Mouse (Mus musculus): ENCODE data around the gene Fgfr2. TPM values are rescaled to one million over a fixed set of nuclear protein-coding genes. Genes with fewer than 3 reads are reported as not detected.

Fgfr2 gene
- total and polyA plus RNA-seq, 3 experiments = 47.1 to 245 (median 178) TPM

DNA sequence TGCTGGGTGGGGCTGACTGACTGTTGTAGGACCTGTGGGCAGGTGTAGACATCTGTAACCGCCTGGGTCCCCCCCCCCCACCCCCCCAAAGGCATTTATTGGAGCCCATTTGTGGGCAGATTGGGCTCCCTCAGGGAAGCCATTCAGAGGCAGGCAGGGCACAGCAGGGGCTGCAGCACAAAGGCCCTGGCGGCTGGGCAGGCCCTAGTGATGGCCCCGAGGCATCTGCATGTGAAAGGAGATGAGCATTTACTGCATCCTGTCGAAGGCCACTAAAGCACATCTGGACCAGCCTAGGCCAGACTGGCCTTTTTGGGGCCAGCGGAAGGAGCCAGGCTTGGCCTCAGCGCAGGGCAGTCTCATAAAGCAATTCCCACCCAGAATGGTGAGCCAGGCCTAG lies 506.8 kb downstream of the Fgfr2 start:
- DNase-seq = no peak

GRCm38 (mm10) chr7:132615346-132615745 lies 507.8 kb downstream of the Fgfr2 start:
- DNase-seq = peak; percentile 65

DNA sequence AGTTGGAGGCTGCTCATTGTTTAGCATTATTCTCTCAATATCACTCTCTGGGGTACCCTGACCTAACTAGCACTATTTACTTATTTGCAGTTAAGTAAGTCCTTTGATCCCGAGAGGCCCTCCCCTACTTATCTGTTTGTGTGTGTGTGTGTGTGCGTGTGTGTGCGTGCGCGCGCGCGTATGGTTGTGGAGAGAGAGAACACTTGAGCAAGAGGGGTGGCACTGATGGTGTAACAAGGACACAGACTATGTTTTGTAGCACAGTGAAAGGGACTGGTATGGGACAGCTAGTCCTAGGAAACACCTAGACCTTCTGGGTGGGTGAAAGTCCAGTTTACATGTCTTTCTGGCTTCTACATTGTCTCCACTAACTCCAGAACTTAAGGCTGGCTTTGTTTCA lies 511.6 kb downstream of the Fgfr2 start:
- no peak for DNase-seq

DNA sequence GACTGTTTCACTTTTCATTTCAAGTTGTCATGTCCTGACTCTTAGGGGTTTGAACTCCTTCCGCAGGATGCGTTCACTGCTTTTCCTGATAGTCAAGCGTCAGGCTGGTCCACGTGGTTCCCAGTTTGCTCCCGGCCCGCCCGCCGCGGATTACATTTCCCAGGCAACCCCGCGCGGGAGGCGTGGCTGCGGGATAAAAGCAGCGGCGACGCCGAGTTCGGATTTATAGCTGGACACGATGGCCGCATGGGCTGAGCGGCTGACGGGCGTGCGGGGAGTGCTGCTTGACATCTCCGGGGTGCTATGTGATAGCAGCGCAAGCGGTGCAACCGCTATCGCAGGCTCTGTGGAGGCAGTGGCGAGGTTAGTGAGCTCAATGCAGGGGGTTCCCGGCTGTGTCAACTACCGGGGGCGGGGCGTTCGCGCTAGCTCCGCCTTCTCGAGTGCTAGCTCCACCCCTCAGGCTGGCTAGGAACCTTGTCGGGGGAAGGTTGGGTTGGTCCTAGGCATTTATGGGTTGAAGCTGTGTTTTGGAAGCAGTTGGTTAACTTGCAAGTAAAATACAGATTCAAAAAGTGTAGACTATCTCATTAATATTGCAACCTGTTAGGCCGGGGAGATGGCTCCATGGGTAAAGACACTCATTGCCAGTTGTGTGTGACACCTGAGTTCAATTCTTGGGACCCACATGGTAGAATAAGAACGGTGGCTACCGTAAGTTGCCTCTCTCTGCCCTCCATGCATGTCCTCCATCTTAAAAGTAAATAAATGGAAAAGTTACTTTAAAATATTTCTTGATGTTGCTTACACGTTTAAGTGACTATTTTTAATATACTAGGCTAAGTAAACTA lies 512.5 kb downstream of the Fgfr2 start, which contains the start of gene Lhpp:
Gene Lhpp, plus strand, starts transcription at position 171 of the 851 bp plus-strand sequence.
- peak; percentile 92 for DNase-seq

DNA sequence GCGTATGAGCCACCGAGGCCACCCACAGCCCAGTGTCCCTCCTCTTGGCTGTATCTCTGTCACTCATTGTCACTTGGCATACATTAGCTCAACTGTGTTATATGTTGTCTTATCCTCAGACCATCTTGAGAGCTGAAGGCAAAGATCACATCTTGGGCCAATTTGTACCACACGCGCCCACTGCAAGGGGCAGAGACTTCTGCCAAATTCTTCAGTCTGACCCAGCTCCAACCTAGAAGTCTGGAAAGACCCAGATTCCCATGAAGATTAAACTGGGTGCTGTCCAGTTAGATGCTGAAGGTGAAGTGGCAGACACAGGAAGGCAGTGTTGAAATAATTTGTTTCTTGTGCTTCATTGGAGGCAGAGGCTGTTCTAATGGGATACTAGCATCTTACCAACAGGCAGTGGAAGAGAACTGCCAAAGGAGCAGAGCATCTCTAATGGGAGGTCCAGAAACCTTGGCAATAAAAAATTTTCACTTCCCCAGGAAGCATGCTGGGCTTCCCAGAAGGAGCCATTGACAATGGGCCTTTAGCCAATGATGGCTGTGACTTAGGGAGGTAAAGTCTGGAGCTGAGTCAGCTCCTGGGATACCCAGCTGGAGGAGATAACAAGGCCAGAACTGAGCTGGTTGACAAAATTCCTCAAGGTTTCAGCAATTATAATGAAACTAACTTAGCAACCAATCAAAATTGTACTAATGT lies 514.7 kb downstream of the Fgfr2 start:
- DNase-seq = no peak

DNA sequence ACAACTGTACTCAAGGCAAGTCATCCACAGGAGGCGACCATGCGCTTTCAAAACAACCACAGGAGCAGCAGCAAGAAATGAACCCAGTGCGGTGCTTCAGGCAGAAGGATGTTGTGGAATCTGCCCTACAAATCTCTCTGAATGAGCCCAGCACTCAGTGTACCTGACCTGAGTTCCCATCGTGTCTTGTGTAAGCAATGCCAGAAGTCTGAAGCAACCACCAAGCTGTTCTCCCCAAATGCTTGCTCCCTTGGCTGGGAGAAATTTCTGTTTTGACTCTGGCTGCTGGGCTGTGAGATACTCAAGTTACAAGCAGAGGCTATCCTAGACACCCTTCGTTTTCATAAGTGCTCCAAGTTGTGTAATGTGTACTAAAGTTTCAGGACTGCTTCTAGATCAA lies 517.5 kb downstream of the Fgfr2 start:
- DNase-seq = no peak

GRCm38 (mm10) chr7:132604720-132605119 lies 518.4 kb downstream of the Fgfr2 start:
- no peak for DNase-seq

GRCm38 (mm10) chr7:132600926-132601325 lies 522.2 kb downstream of the Fgfr2 start:
- no peak for DNase-seq

DNA sequence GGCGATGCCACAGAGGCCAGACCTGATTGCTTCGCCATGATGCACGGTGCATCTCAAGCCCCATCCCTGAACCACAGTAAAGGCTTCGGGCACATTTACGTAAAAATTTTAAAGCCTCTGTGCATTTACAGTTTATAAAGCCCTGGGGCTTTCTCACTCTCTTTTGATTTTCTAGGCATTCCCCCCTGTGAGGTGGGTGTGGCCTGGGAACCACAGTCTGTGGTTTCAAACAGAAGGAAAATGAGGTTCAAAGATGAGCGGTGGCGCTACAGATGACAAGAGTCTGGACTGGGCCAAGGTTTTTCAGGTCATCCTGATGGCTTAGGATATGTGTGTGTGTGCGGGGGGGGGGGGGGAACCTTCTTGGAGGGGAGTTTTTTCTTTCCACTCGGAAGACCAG lies 523.1 kb downstream of the Fgfr2 start:
- no peak for DNase-seq

DNA sequence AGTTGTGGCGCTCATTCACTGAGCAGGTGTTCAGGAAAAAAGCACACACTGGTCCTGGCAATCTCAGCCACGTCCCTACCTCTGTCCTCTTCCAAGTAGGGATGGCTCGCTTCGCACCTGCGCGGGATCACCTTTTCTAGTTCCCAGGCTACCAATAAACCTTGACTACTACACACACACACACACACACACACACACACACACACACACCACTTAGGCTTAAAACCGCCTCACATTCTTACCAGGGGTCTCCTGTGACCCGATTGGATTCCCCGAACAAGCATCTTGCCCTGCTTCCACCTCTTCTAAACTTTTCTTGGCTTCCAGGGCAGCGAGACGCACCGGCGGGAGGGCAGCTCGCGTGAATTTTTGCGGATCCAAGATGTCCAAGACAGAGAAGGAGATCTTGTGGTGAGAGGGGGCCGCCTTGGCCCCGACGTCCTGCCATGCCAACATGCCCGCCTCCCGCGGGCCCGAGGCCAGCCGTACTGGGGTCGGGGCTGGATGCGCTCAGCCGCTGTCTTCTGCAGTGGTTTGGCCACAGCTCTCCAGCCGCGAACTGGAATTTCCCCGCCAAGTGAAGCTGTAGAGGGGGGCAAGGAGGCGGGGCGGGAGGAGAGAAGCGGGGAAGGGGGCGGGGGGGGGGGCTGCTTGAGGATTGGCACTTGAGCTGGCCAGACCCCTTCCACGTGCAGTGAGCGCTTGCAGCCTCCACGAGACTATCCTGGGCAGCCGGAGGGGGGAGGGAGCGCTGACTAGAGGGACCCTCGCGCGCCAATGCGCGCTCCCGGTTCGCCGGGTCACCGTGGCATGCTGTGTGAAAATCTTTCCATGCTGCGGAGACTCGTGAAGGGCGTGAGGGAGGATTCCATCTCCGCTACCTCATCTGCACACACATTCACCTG lies 523.8 kb downstream of the Fgfr2 start, which contains the start of gene Nkx1-2:
Gene Nkx1-2, minus strand, starts transcription at position 567 of the 905 bp plus-strand sequence.
- no peak for DNase-seq

DNA sequence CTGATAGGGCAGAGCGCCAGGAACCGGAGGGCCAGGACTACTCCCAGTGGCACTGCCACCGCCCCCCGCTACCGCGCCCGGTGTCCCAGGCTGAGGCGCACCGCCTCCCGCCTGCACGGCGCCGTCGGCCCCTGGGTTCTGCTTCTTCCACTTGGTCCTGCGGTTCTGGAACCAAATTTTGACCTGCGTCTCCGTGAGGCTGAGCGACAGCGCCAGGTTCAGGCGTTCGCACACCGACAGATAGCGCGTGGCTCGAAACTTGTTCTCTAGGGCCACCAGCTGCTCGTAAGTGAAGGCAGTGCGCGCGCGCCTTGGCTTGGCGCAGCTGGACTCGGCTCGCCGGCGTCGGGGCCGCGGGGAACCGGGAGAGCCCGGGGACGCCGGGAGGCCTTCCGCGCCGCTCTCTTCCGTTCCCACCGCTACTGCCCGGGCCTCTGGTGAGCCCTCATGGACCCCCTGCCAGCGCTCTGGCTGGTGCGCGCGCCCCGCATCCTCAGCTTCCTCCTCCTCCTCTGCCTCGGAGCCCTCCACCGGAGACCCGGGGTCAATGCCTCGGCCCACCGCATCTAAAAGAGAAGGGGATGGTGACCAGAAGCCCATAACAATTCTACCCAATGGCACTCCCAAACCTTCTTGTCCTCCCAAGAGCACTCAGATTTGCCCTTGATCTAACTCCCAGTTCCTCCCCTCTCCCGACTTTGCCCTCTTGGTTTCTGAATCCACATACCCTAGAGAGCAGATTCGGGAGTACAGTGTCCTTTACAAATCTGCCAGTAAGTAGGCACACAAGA lies 525.7 kb downstream of the Fgfr2 start:
- peak; percentile 50 for DNase-seq

DNA sequence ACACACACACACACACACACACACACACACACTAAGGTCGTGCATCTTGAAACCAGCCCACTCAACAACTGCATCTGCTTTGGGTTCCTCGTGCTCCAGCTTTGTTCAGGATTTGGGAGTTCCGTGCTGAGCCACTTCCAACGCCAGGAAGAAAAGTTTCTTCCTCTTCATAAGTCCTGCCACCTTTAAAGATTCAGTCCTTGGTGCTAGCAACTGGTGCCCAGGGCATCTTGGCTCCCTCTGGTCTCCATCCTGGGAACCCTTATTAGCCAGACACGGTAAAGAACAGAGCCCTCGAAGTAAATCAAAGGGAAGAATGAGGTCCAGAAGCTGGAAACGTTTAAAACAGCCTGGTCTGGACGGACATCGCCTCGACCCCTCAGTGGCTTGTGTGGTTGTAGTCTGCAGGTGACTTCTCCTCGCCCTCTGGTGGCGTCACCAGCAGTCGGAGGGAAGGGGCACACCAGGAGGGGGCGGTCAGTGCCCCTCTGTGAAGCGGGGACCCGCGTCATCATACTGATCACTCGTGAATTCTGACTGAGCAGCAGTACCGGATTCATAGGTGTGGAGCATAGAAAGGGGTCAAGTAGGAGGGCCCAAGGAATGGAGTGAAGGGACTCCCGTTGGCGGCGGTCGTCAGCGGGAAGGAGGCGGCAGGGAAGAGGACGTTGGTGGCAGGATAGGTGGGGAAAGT lies 526.4 kb downstream of the Fgfr2 start:
- no peak for DNase-seq

DNA sequence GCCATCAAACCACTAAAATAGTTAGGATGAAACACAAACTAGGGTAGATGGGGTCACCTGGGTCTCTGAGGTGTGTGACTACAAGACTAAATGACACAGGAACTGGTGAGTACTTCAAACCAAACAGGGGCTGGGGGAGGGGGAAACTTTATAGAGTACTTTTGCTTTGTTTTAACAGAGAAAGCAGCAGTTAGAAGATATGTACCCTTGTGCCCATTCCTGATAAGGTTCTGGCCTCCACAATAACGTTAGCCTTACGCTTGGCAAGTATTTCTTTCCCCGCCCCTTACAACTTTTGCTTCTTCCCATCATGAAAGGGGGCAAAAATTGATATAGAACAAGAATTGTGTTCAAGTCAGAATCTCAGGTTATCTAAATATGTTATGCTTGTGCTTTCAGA lies 527.4 kb downstream of the Fgfr2 start:
- DNase-seq = no peak

DNA sequence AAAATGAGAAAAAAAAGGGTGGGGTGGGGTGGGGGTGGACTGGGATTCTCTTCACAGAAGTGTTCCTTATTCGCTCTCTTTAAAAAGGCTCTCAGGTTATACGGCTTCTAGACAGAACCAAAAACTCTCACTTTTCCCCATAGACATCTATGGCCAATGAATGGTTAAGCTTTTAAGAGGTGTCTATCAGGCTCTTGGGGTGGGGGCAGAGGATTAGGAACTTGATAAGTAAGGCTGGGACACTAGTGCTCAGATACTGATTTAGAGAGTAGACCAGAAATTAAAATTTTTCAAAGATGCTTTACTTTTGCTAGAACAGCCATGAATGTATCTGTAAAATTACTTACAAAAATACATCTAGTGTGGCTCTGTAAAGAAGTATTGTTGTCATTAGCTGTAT lies 528.8 kb downstream of the Fgfr2 start:
- DNase-seq = no peak

GRCm38 (mm10) chr7:132593762-132594161 lies 529.4 kb downstream of the Fgfr2 start:
- no peak for DNase-seq

DNA sequence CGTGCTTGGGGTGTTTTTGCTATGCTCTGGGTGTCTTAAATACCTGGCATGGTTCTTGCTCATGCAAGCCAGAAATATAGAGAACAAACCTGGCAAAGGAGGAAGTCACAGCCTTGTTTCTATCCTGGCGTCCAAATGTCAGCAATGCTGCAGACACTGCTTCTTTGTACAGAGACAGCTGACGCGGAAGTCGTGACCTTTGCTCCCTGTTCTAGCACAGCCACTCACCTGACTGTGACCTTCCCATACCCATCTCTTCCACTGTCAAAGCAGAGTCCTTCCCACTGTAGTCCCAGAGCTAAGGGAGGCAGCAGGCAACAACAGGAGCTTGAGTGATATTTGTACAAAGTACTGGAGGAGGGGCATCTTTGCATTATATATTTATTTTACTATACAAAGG lies 533.5 kb downstream of the Fgfr2 start:
- DNase-seq = no peak

GRCm38 (mm10) chr7:132587167-132587566 lies 536.0 kb downstream of the Fgfr2 start:
- no peak for DNase-seq

GRCm38 (mm10) chr7:132585695-132586491 lies 537.3 kb downstream of the Fgfr2 start:
- no peak for DNase-seq

GRCm38 (mm10) chr7:132581441-132581840 lies 541.7 kb downstream of the Fgfr2 start:
- peak; percentile 54 for DNase-seq

DNA sequence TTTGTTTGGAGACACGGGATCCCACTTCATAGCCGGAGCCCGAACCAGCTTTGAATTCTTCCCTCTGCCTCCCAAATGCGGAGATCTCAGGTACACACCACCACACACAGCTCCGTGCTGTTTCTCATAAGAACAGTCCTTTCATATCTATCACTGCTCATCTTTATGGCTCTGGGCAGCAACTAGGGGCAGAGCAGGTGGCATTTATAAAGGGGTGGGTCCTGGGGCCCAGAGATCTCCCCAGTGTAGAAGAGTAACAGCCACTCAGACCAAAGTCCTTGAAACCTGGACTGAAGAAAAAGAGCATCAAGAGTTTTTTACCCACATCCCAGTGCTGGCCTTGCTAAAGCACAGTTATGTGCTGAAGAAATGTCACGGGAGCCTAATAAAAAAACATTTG lies 542.6 kb downstream of the Fgfr2 start:
- DNase-seq = no peak

Data from adrenal gland, adult 2 months (tissue).